Mouse (Mus musculus) urinary bladder, postnatal 4 days (tissue): ENCODE measurements at regions not wholly inside any gene's neighbourhood (a gene's known extent, or its start where the extent isn't known, plus 50 kb on each side); places are given as distances from the start of the nearest gene placed in this dataset.

ENCODE experiments used
- DNase-seq, 2 experiments: peaks; one replicate each; pipeline ENCODE4 v3.0.0; 2021 to 2022; ENCODE audit warnings: low spot score in 2 of 2

GRCm38 (mm10) chr8:103425967-103426366 lies 640.5 kb upstream of the Cdh11 start:
- no peak for DNase-seq

GRCm38 (mm10) chr8:103430874-103431492 lies 645.5 kb upstream of the Cdh11 start:
- no peak for DNase-seq

DNA sequence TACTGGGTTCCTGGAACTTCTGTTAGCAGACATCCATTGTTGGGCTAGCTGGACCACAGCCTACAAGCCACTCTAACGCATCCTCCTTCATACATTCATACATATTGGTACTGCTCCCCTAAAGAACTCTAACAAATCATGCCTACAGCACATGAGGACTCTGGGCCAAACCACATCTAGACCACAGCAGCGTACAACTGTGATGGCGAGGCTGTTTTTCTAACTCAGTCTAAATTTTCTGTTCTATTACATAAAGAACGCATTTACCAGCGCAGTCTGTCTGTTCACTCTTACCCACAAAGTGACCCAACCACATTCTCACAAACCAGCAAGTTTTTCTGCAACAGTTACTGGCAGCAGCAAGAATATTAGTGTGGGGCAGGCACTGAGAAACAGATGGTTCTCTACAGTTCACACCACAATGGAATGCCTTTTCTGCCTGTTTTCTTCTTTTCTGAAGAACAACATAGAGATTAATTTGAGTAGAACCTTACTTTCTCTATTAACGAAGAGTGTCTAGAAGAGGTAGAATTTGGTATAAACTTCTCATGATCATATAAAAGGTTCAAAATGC lies 648.2 kb upstream of the Cdh11 start:
- no peak for DNase-seq

GRCm38 (mm10) chr8:103438995-103439717 lies 653.7 kb upstream of the Cdh11 start:
- no peak for DNase-seq

GRCm38 (mm10) chr8:103441163-103441562 lies 655.7 kb upstream of the Cdh11 start:
- no peak for DNase-seq

DNA sequence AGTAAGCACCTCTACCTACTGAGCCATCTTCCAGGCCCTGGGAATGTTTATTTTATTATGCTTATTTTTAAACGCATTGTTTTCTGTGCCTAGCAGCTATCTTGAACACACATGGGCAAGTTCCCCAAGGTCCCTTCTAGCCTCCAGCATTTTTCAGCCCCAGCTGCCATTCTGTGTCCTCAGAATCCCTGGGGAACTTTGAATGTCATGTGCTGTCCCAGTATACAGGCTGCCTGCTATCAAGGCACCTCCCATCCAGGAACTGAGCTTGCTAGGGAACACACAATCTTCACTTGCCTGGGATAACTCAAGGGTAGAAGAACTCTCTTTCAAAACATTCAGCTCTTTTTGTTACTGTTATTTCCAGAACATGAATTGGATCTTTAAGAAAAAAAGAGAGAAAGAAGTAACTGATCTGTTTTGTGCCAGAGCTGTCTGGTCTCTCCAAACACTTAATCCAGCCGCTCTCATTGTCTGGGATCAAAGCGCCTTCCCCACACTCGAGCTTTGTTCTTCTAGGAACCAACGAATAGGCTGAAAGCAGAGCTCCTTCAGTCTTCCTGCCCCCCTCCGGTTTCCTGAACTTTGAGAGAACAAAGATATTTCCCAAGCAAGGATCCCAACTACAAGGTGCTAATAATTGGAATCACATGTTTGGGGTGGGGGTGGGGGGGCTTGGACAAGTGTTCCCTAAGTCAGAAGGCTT lies 657.1 kb upstream of the Cdh11 start:
- DNase-seq: no peak

DNA sequence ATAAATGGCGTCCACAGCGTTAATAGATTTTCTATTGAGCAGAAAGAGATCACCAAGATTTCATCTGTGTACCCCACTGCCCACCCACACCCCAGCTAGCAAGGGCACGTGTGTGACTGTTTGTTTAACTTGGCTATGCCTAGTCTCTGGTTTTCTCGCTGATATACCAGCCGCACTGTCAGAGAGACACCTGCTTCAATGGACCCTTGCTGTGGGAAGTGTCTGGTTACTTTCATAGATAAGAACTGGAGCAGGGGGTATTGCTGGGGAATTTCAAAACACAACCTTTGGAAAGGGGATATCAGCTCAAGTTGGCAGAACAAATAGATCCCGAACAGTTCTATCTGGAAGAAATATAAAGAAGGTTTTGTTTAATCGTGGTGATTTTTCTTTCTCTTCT lies 656.8 kb upstream of the Cdh5 start:
- DNase-seq: no peak

- DNase-seq: no peak
These were observed 656.0 kb upstream of the Cdh5 start for GRCm38 (mm10) chr8:103445378-103445777.

- no peak for DNase-seq
These were observed 653.5 kb upstream of the Cdh5 start for GRCm38 (mm10) chr8:103447916-103448315.

DNA sequence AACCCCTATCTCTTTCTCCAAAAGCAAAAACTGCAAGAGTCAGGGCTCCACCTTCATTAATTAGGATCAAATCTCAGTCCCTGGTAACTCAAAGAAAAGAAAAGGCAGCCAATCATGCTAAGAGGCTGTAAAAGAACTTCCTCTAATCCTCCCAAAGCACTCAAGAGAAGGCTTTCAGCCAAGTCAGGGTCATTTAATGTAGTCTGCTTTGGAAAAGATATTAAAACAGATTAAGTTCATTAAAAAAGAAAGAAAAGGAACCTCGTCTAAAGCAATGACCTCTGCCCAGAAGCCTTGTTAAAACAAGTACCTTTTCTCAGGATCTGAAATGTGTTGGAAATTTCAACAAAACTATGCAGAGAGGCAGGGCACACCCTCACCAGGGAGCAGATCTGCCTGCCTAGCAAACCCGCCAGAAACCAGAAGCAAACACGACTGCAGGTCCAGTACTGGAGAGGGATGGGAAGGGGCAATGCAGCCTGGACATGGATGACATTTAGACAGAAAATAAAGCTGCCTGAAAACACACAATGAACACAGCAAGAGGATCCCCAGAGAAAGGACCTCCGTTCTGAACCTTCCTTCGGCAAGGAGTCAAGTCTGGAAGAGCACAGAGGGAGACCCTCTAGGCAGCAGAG lies 649.9 kb upstream of the Cdh5 start:
- DNase-seq: no peak

- DNase-seq: no peak
These were observed 644.2 kb upstream of the Cdh5 start for GRCm38 (mm10) chr8:103457176-103457575.

DNA sequence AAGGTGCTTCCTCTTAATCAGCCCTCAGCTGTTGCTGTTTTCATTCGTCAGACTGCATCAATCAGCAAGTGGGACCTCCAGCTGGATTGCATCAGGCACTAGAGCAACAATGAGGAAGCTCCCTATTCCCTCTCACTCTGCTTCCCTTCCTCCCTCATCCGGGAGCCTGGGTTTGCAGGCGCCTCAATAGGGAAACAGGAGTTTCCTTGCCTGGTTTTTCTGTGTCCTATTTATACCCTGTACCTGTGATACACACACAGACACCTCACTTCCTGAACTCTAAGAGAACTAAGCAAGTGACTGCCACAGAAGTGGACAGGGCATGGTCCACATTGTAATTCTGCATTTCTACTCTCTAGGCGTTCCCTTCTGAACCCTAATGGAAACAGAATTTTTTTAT lies 637.9 kb upstream of the Cdh5 start:
- DNase-seq: no peak

DNA sequence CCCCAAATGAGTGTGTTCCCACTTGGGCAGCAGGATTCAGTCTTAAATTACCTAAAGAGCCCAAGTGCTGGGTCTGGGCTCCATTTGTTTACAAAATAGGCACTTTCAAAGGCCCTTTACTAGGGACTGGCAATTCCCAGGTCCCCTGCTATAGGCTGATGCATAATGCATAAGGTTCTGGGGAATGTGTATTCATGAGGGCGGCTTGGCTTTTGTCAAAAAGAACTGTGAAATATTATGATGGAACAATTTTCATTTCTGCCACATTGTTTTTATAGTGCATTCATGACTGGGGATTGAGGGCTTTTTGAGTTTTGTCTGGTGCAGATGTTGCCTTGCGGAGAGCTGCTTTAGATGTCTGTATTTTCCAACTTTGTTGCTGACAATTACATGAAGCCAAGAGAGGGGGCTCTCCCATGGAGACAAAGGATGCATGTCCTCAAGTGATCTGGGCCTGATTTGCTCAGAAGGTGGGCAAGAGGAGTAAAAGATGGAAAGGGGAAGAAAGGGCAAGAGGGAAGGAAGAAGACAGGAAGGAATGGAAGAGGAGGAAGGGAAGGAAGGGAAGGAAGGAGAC lies 636.6 kb upstream of the Cdh5 start:
- DNase-seq: no peak

DNA sequence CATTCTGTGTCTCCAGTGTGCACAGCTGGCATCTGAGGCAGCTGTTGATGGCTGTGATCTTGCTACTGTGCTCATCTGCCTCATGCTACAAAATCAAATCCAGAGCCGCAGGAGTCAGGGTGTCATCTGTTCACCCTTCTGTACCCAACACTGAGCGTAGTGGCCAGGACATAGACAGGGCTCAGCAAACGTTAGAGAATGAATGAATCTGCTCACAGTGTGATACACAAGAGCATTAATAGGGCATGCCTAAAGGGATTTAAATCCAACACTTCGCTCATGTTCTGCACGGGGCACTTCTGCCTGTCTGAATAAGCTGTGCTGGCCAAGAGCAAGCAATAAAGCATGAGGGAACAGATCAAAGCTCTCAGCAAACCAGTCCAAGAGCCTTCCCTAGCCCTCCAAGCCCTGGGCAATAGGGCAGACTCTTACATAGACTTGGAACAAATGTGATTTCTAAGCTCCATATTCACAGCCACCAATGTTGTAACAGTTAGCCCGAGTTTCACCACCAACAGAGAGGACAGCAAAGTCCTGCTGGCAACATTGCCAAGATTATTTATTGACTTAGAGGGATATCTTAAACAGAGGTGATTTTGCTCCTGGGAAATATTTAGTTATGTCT lies 633.8 kb upstream of the Cdh5 start:
- DNase-seq: no peak

DNA sequence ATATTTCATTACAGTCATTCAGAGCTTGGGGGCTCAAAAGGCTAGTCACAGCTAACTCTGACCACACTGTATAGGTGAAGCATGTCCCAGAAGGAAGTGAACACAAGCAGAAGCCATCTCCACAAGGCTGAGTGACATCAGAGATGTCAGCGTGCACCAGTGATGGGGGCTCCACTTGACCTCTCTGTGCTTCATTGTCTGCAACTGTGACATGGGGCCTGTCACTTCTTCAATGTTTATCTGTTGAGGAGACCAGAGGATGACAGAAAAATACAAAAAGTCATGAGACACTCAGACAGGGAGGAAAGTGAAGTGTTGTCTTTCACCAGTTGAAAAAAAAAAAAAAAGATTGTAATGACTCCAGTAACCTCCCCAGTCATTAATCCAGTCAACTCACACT lies 632.4 kb upstream of the Cdh5 start:
- no peak for DNase-seq

GRCm38 (mm10) chr8:103470316-103470715 lies 631.1 kb upstream of the Cdh5 start:
- no peak for DNase-seq

DNA sequence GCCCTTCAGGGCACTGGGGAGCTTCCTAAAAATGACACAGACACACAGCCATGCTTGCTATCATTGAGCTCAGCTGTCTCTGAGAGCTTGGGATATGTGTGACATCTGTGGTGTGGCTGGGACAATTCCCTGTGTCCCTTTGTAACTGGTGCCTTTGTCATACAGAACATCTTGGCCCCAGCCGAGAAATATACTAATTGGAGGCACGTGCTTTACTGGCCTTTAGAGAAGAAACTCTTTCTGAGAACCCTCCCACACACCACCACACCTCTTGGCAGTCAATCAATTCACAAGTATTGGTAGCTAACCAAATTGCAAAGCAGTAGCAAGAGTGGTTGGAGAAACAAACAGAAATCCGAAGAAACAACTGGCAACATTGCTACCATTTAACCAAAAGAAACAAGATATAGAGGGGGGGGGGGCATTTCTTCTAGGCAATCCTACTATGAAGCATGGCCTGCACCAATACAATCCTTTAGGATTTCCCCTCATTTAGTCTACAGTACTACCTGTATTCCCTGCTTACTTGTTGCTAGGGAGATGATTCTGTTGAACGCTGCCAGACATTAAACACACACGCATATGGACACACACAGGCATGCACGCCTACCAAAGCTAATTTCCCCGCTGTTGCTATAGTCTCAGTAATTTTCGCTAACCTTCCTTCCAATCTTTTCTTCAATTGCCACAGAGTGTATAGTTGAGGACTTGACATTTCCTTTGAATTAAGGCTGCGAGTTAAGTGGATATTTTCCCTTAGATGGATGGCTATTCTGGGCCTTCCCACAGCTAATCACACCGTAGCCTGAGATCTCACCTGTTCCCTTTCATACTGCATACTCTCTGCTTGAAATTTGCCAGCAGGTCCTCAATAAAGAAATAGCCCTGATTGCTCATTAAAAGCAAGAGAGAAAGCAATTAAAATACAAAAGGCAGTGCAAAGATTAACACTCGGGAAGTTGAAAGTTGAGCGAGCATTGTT lies 625.3 kb upstream of the Cdh5 start:
- DNase-seq: no peak

GRCm38 (mm10) chr8:103482033-103482720 lies 619.2 kb upstream of the Cdh5 start:
- DNase-seq: no peak

- no peak for DNase-seq
These were observed 616.0 kb upstream of the Cdh5 start for GRCm38 (mm10) chr8:103485441-103485840.

GRCm38 (mm10) chr8:103489411-103489810 lies 612.0 kb upstream of the Cdh5 start:
- DNase-seq: no peak
